Mouse (Mus musculus): Measurements from ENCODE around the gene Plin2. TPM values are rescaled to one million over a fixed set of nuclear protein-coding genes. Genes with fewer than 3 reads are reported as not detected.

The Plin2 gene
- total RNA-seq, 2 experiments from 2014 or later: 10.8 to 13.6 TPM

- Histone ChIP-seq H3K27ac (no peak overlapping the region), H3K4me3 (no peak overlapping the region)
- no peak for TF ChIP-seq CTCF (conservative IDR thresholded peaks at IDR 0.05)
- DNase-seq (ENCODE audit: low spot score in 2 of 2): no peak
Observed at GRCm38 (mm10) chr4:86692931-86693330, 23.1 kb upstream of the Plin2 start.

GRCm38 (mm10) chr4:86691290-86691689 is 21.4 kb upstream of the Plin2 start:
- Histone ChIP-seq H3K27ac (no peak overlapping the region), H3K4me3 (no peak overlapping the region)
- no peak for DNase-seq (ENCODE audit: low spot score in 2 of 2)
- no peak for TF ChIP-seq CTCF (conservative IDR thresholded peaks at IDR 0.05)

- no peak overlapping the region for H3K4me3 ChIP-seq
- H3K27ac ChIP-seq: no peak overlapping the region
- DNase-seq (ENCODE audit: low spot score in 2 of 2): no peak
- TF ChIP-seq CTCF (conservative IDR thresholded peaks at IDR 0.05): no peak
Observed at GRCm38 (mm10) chr4:86690768-86691167, 20.9 kb upstream of the Plin2 start.

- no peak overlapping the region for H3K4me3 ChIP-seq
- TF ChIP-seq CTCF (conservative IDR thresholded peaks at IDR 0.05): no peak
- no peak for DNase-seq (ENCODE audit: low spot score in 2 of 2)
- H3K27ac ChIP-seq: no peak overlapping the region
Observed at GRCm38 (mm10) chr4:86690194-86690593, 20.3 kb upstream of the Plin2 start.

- Histone ChIP-seq H3K27ac (no peak overlapping the region), H3K4me3 (no peak overlapping the region)
- no peak for TF ChIP-seq CTCF (conservative IDR thresholded peaks at IDR 0.05)
- no peak for DNase-seq (ENCODE audit: low spot score in 2 of 2)
Observed at GRCm38 (mm10) chr4:86689056-86689735, 19.3 kb upstream of the Plin2 start.

- no peak overlapping the region for H3K4me3 ChIP-seq
- no peak for TF ChIP-seq CTCF (conservative IDR thresholded peaks at IDR 0.05)
- no peak for DNase-seq (ENCODE audit: low spot score in 2 of 2)
- H3K27ac ChIP-seq: no peak overlapping the region
Observed at GRCm38 (mm10) chr4:86686564-86686963, 16.7 kb upstream of the Plin2 start.

GRCm38 (mm10) chr4:86686009-86686366 is 16.1 kb upstream of the Plin2 start:
- TF ChIP-seq CTCF (conservative IDR thresholded peaks at IDR 0.05): no peak
- no peak for DNase-seq (ENCODE audit: low spot score in 2 of 2)
- H3K4me3 ChIP-seq: no peak overlapping the region
- no peak overlapping the region for H3K27ac ChIP-seq

GRCm38 (mm10) chr4:86685231-86686008 is 15.6 kb upstream of the Plin2 start:
- TF ChIP-seq CTCF (conservative IDR thresholded peaks at IDR 0.05): no peak
- H3K27ac ChIP-seq: no peak overlapping the region

GRCm38 (mm10) chr4:86684806-86685205 is 14.9 kb upstream of the Plin2 start:
- no peak for DNase-seq (ENCODE audit: low spot score in 2 of 2)
- no peak overlapping the region for H3K27ac ChIP-seq
- no peak overlapping the region for H3K4me3 ChIP-seq
- TF ChIP-seq CTCF (conservative IDR thresholded peaks at IDR 0.05): no peak

More at GRCm38 (mm10) chr4:86685231-86686008, 15.6 kb upstream of the Plin2 start:
- H3K4me3 ChIP-seq: no peak overlapping the region
- no peak for DNase-seq (ENCODE audit: low spot score in 2 of 2)

GRCm38 (mm10) chr4:86683746-86684145 is 13.9 kb upstream of the Plin2 start:
- DNase-seq (ENCODE audit: low spot score in 2 of 2): no peak
- Histone ChIP-seq H3K4me3 (no peak overlapping the region), H3K27ac (no peak overlapping the region)
- TF ChIP-seq CTCF (conservative IDR thresholded peaks at IDR 0.05): no peak

- no peak overlapping the region for H3K4me3 ChIP-seq
- no peak overlapping the region for H3K27ac ChIP-seq
- TF ChIP-seq CTCF (conservative IDR thresholded peaks at IDR 0.05): no peak
- no peak for DNase-seq (ENCODE audit: low spot score in 2 of 2)
Observed at GRCm38 (mm10) chr4:86683280-86683679, 13.4 kb upstream of the Plin2 start.

- no peak for TF ChIP-seq CTCF (conservative IDR thresholded peaks at IDR 0.05)
- no peak for DNase-seq (ENCODE audit: low spot score in 2 of 2)
- Histone ChIP-seq H3K4me3 (no peak overlapping the region), H3K27ac (no peak overlapping the region)
Observed at GRCm38 (mm10) chr4:86681846-86682245, 12.0 kb upstream of the Plin2 start.

GRCm38 (mm10) chr4:86681421-86681820 is 11.6 kb upstream of the Plin2 start:
- DNase-seq (ENCODE audit: low spot score in 2 of 2): no peak
- H3K27ac ChIP-seq: no peak overlapping the region
- no peak overlapping the region for H3K4me3 ChIP-seq
- no peak for TF ChIP-seq CTCF (conservative IDR thresholded peaks at IDR 0.05)

GRCm38 (mm10) chr4:86679686-86680085 is 9.8 kb upstream of the Plin2 start:
- no peak for TF ChIP-seq CTCF (conservative IDR thresholded peaks at IDR 0.05)
- Histone ChIP-seq H3K4me3 (no peak overlapping the region), H3K27ac (no peak overlapping the region)
- no peak for DNase-seq (ENCODE audit: low spot score in 2 of 2)
